Mouse (Mus musculus) lung, adult 2 months (tissue): ENCODE measurements around the gene Cfap45. TPM values are rescaled to one million over a fixed set of nuclear protein-coding genes. Genes with fewer than 3 reads are reported as not detected.

Experiments used
- DNase-seq: peaks from one replicate; pipeline ENCODE4 v3.0.0; 2022
- H3K4me1 ChIP-seq: fragments of 200-500 bp; 2 replicates; pipeline ENCODE4 v1.6.1; 2011; ENCODE audit warnings: low read length; ENCODE audit not compliant: control insufficient read depth, insufficient read depth
- H3K4me3 ChIP-seq: fragments of 200-500 bp; replicated peaks from 2 replicates; pipeline ENCODE3; 2011; ENCODE audit warnings: low read depth, mild to moderate bottlenecking, control low read depth, low read length; ENCODE audit errors: extremely low read depth
- CTCF ChIP-seq: fragments of 200-500 bp; IDR thresholded peaks from 2 replicates; pipeline ENCODE4 v1.5.1; 2011; ENCODE audit warnings: mild to moderate bottlenecking, low read length, control low read depth; ENCODE audit not compliant: insufficient read depth
- POLR2A ChIP-seq: fragments of 200-500 bp; IDR thresholded peaks from 2 replicates; pipeline ENCODE4 v1.6.1; 2011; ENCODE audit warnings: low read depth, mild to moderate bottlenecking, control low read depth, low read length, borderline replicate concordance; ENCODE audit errors: extremely low read depth
- whole genome bisulfite sequencing: fragments of 180-500 bp; shearing (Covaris S2); methylation state at CpG from one replicate; pipeline ENCODE4 v1.1.7; 2018; 5-methylcytosine and 5-hydroxymethylcytosine counted together
- polyA plus RNA-seq: library from polyadenylated mRNA; depleted of rRNA; stranded (reverse); fragments of >200 nt; gene quantifications from 2 replicates; pipeline ENCODE4 v1.2.3, GENCODE M21; 2012

Cfap45 gene
- polyA plus RNA-seq, 1 experiment: 7.3 TPM

DNA sequence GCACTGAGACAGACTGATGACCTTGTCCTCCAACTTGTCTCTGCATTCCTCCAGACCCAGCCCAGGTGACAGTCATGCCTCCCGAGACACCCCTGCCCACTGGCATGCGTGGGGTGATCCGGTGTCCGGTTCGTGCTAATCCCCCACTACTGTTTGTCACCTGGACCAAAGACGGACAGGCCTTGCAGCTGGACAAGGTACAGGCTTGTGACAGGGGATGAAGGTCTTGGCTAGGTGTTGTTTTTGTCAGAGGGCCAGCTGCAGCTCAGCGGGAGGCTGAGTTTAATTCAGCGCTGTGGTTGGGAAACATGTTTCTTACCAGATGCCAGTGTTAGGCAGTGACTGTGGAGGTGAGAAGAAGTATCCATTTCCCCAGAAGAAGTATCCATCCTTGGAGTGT lies 28.6 kb upstream of the Cfap45 start:
- Histone ChIP-seq H3K4me1 (no peaks in the 10 kb centered on the region), H3K4me3 (no peak overlapping the region)
- WGBS: 92% methylated on average over 8 of the region's 8 CpGs
- no peak for DNase-seq
- TF ChIP-seq CTCF: no peak
- TF ChIP-seq POLR2A: no peak

- WGBS: 58% methylated on average over 6 of the region's 6 CpGs
- TF ChIP-seq POLR2A: no peak
- TF ChIP-seq CTCF: no peak
- Histone ChIP-seq H3K4me3 (no peak overlapping the region), H3K4me1 (no peaks in the 10 kb centered on the region)
- no peak for DNase-seq
Measured at GRCm38 (mm10) chr1:172493516-172493915, 27.1 kb upstream of the Cfap45 start.

DNA sequence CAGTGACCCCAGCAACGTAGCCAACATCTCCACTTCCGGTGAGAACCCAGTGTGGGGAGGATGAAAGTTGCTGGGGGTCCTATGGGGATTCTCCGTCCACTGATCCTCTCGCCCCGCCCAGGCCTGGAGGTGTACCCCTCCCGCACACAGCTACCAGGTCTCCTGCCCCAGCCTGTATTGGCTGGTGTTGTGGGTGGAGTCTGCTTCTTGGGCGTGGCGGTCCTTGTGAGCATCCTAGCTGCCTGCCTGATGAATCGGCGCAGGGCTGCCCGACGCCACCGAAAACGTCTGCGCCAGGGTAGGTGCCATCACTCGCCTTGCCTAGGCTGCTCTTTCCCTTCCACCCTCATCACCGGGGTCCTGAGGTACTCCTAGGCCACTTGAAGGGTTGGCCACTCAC lies 24.6 kb upstream of the Cfap45 start:
- no peak overlapping the region for H3K4me3 ChIP-seq
- TF ChIP-seq POLR2A (no peak), CTCF (no peak)
- WGBS: 86% methylated on average over 17 of the region's 17 CpGs
- no peaks in the 10 kb centered on the region for H3K4me1 ChIP-seq
- DNase-seq: no peak

DNA sequence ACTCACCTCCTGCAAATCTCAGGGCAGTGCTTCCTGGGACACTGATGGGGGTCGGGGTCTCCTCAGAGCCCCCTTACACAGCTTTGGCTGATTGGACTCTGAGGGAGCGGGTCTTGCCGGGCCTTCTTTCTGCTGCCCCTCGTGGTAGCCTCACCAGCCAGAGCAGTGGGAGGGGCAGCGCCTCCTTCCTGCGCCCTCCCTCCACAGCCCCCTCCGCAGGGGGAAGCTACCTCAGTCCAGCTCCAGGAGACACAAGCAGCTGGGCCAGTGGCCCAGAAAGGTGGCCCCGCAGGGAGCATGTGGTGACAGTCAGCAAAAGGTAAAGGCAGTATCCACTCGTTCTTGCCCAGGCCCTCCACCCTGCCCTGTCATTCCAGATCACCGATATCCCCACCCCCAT lies 23.2 kb upstream of the Cfap45 start:
- 84% methylated on average over 10 of the region's 10 CpGs for WGBS
- H3K4me1 ChIP-seq: peaks cover 5% of the 10 kb centered on the region; the same call in 1 of the 2 replicates
- no peak overlapping the region for H3K4me3 ChIP-seq
- no peak for DNase-seq
- TF ChIP-seq POLR2A (no peak), CTCF (no peak)

DNA sequence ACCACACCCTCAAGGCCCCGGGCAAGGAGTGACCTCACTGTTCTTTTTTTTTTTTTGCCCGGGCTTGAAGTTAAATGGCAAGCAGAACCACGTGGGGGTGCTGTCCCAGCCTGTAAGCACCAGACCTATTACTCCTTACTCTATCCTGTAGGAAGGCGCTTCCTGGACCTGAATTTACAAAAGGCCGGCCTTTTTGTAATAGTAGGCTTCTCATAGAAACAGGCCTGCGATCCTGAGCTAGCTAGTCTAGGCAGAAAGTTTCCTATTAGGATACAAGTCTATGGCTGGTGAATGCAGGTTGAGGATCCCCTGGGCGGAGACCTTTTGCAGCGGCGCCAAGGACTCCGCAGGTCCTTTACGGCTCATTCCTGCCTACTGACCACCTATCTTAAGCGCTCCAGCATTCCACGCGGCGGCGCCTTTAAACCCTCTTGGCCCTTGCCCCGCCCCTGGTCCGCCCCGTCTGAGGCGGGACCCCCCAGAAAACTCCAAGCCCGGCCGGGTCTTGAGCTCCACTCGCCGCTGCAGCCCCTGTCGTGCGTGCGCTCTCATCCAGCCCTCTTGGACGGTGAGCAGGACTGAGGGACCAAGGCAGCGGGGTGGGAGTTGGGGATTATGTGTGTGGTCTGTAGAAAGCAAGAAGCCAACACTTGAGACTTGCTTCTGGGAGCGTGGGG lies 20.7 kb upstream of the Cfap45 start, which contains the start of gene Tagln2:
TSS of gene Tagln2 (plus strand) at position 283 of the 677 bp plus-strand sequence.
- TF ChIP-seq POLR2A (peak; percentile 99), CTCF (no peak)
- Histone ChIP-seq H3K4me3 (peak within 1 kb of the TSS; percentile 90), H3K4me1 (peaks cover 18% of the 10 kb centered on the region)
- 2% methylated on average over 30 of the region's 30 CpGs for WGBS
- peak; percentile 96 for DNase-seq

DNA sequence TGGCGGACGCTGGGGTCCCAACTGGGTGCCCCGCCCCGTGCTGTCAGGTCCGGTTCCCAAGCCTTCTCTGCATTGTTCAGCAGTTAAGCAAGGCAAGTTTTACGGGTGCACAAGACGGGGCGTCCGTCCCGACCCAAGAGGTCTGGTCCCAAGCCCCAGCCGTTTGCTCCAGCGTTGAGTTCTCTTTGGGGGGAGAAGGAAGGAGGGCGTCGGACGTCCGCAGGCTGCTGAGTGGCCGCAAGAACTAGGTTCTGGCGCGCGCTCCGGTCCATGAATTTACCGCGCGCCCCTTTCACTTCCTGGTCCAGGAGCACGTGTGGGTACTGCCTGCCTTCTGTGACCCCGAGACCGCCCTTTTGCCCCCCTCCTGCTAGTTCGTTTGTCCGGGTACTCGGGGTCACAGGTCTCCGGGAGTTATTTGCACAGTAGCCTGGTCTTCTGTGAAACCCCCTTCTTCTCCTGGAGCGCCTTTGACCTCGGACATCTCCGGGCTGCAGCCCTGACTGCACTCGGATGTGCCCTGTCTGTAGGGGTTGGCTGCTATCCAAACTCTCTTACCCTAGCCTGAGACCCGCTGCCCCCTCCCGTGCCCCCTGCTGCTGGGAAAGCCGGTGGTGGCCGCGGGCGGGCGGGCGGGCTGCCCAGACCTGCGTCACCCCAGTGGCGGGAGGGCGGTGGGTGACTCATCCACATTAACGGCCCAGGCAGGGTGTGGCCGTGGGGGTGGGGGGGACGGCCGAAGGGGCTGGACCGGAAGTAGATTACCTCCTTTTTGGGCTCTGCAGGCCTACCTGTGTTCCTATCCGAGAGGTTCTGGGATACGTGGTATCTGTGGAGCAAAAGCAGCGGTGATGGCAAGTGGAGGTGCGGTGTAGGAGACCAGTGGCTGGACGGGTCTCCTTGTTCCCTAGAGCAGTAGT lies 19.9 kb upstream of the Cfap45 start:
- WGBS: under 1% methylated on average over 53 of the region's 56 CpGs
- H3K4me1 ChIP-seq: peaks cover 21% of the 10 kb centered on the region
- peak; percentile 79 for DNase-seq
- TF ChIP-seq POLR2A (peak; percentile 53; the same call in 1 of the 2 replicates), CTCF (no peak)
- H3K4me3 ChIP-seq: peak overlapping the region; percentile 90

DNA sequence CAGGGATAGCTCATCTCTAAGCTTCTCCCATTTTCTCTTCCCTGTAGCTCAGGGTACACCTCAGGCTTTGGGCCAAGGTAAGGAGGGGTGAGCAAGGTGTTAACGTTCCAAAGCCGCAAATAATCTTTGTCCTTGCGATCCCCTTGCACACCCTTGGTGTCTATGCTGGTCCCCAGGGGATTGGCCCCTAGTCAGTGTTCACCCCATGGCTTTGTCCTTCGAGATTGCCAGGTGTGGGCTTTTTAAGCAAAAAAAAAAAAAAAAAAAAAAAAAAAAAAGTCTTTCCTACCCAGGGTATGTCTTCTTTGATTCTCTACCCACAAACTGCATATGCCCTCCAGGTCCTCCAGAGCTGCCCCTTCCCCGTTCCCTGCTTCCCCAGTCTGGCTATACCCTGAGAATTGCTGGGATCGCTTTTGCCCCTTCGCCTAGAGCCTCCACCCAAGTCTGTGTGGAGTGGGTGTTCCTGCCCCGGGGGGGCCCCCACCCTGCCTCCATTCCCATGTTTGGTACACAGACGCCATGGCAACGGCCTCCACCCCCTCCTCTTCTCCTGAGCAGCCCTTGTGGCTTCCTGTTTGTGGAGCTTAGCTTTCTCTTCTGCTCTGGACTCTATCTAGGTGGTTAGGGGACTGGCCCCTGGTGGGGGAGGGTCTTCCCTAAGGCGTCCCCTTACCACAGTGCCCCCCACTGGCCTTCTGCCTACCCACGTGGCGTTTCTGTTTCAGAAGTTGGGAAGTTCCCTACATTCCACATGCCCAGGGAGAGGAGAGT lies 19.0 kb upstream of the Cfap45 start:
- no peak for TF ChIP-seq CTCF
- peak; percentile 56; the same call in 1 of the 2 replicates for TF ChIP-seq POLR2A

DNA sequence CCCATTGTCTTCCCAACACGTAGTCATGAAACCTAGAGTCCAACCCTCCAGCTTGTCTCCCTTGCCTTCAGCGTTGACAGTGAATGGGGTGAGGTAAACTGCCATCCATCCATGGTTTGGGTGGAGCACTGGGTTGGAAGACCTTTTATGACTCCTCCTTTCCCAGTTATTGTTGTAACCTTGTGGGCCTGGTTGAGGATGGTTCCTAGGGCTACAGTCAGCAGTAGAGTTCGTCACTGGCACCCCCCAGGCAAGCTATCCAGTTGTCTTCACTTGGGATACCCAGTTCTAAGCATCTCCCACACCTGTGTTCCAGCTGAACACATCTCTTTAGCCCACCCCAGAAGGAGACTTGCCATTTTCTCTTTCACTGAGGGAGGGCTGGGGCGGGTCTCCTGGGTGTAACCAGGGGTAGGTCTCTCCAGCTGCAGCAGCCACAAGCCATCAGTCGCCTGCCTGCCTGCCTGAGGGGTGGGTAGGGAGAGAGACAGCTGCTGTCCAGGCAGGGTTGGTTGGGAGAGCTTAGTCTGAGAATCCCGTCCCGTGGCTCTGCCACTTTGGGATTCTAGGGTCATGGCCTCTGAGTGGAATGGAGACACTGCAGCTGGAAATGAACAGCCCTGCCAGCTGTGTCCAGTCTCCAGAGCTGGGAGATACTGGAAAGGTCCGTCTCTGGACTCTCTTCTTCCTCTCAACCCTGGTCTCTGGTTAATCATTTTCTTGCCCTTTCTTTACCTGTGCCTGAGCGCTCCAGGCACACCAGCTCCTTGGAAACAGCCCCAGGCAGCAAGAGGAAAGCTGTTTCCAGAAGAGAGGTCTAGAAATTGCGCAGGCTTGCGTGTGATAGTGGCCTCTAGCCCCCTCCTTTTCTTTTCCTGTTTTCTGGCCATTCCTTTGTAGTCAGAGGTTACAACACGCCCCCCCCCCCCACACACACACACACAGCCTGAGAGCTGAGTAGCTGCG lies 18.2 kb upstream of the Cfap45 start:
- DNase-seq: peak; percentile 67
- 10% methylated on average over 13 of the region's 13 CpGs for WGBS
- H3K4me1 ChIP-seq: peaks cover 24% of the 10 kb centered on the region
- peak overlapping the region; percentile 90 for H3K4me3 ChIP-seq
- TF ChIP-seq CTCF: no peak
- TF ChIP-seq POLR2A: peak; percentile 18; the same call in 1 of the 2 replicates

More for the DNA sequence above, 19.0 kb upstream of the Cfap45 start:
- WGBS: 2% methylated on average over 13 of the region's 13 CpGs
- Histone ChIP-seq H3K4me1 (peaks cover 21% of the 10 kb centered on the region), H3K4me3 (peak overlapping the region; percentile 90)
- peak; percentile 89 for DNase-seq
